Mouse (Mus musculus) spleen, postnatal 36 days (tissue): ENCODE measurements around the gene Cyp2c38.
"Not testable (repeated sequence)": the region's sequence is repeated elsewhere in the genome, so short reads cannot be mapped to it uniquely, and the experiment has no call there.

ENCODE experiments used
- DNase-seq, 2 experiments: peaks; one replicate each; pipeline ENCODE4 v3.0.0; 2022; ENCODE audit warnings: low spot score in 2 of 2, mixed read lengths in 1 of 2

Cyp2c38 gene

DNA sequence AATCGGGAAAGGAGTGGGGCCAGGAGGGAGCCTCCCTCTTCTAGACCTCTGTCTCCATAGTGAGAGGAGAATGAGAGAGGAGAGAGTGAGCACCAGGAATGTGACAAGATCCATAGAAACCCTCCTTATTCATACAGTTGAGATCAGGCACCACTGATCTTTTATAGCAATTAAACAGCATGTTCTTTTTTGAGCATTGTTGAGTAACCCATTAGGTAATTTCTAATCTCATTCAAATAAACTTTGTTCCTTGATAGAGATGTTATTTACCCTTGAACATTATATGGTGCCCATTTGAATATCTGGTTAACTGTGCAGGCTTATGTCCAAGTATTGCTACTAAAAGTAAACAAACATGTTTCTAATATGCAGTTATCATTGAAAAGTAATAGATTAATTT lies at the start of gene Cyp2c38:
Gene Cyp2c38, minus strand, starts transcription at position 135 of the 400 bp plus-strand sequence.
- DNase-seq, result no peak

DNA sequence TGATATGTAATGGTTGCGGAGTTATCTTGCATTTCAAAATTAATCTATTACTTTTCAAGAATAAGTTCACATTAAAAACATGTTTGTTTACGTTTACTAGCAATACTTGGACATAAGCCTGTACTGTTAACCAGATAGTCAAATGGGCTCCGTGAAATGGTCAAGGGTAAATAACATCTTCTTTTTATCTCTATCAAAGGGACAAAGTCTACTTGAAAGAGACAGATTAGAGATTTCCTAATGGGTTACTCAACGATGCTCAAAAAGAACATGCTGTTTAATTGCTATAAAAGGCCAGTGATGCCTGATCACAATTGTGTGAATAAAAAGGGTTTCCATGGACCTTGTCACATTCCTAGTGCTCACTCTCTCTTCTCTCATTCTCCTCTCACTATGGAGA lies 47.7 kb upstream of the Cyp2c38 start, which contains the start of gene Cyp2c39:
Gene Cyp2c39, plus strand, starts transcription at position 329 of the 400 bp plus-strand sequence.
- DNase-seq, result no peak

DNA sequence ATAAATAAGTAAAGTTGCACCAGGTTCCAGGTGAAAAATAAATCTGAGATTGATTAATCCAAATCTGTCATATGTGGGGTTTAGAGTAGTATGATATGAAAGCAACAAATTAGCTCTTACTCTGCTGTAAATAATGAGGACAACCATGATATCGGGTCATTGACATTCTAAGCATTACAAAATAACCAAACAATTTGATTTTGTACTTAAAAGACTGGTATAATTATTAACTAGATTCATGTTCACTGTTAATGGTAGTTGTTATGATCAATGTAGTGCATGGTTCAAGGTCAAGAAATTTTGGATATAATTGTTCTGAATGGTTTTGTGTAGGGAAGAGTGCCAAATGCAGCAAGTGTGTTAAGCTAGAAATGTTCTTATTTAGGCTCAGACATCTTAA lies 46.7 kb upstream of the Cyp2c38 start:
- DNase-seq, result no peak

DNA sequence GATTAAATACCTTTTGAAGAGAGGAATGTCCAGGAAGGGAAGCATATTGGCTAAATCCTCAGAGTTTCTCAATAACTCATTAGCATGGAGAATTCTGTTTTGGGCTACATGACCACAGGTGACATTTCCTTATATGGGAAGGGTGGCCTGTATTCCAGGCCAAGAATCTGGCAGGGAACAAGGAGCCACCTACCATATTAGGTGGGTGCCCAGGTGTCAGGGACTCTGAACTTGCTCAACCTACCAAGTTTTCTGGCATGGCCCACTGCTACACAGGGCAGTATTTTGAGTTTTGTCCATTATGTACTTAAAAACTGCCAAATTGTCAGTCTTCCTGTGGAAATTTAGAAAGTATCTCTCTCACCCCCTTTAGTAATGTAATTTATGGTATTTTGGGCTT lies 43.5 kb upstream of the Cyp2c38 start:
- DNase-seq, result no peak

DNA sequence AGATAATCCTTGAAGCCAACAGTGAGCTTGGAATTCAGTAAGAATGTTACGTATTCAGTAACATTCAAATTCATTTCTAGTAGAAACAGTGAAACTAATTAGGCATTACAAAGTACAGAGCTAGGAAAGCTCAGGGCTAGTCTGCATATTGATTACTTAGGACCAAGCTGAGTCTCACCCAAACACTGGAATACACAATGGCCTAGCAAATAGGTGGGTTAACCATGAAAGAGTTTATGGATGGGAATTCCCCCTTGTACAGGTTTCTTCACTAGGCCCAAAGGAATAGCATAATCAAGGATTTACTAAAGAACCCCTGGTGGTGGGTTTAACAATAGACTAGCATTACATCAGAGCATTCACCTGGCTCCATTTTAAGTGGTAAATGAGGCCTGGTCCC lies 21.1 kb upstream of the Cyp2c38 start:
- DNase-seq, result not testable (repeated sequence)

DNA sequence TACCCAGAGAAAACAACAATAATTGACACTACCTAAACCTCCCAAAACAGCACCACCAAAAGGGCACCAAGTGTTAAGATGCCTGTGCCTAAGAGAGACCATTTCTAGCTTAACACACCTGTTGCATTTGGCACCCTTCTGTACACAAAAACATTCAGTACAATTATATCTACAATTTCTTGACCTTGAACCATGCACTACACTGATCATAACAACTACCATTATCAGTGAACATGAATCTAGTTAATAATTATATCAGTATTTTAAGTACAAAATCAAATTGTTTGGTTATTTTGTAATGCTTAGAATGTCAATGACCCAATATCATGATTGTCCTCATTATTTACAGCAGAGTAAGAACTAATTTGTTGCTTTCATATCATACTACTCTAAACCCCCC lies 1.0 kb upstream of the Cyp2c38 start:
- DNase-seq, result no peak
